Mouse (Mus musculus): ENCODE data around the gene Fscn3. TPM values are rescaled to one million over a fixed set of nuclear protein-coding genes. Genes with fewer than 3 reads are reported as not detected.

The Fscn3 gene
- polyA plus RNA-seq, 1 experiment from 2014 or later = not detected

- ATAC-seq (ENCODE audit: insufficient number of reproducible peaks, low FRiP score, low TSS enrichment, low read depth) = no peak
- H3K27ac ChIP-seq = no peak overlapping the region
- WGBS = 80% methylated on average over 11 of the region's 11 CpGs
These were observed 2.3 kb downstream of the Fscn3 start for GRCm38 (mm10) chr6:28429870-28430269.

DNA sequence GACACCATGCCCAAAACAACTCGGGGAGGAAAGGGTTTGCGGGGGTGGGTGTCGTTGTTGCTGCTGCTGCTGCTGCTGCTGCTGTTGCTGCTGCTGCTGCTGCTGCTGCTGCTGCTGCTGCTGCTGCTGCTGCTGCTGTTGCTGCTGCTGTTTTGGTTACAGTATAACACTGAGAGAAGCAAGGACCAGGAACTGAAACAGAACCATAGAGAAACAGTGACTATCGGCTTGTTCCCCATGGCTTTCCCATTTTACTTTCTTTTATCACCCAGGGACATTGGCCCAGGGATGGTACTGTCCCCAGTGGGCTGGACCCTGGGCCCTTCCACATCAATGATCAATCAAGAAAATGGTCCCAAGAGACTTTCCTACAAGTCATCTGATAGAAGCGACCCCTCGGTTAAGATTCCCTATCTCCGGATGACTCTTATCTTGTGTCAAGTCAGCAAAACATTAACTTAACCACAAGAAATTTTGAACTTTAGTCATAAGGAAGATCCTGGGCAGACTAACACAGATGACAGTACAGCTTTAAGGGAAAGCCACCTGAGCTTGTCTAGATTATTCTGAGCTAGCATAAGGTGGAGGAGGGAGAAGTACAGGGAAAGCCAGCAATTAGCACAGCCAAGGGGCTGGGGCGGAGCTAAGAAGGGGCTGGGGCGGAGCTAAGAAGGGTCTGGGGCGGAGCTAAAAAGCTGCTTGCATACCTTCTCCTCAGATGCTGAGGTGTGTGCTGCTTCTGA is 3.4 kb downstream of the Fscn3 start:
- Histone ChIP-seq H3K9me3 (no peaks in the 10 kb centered on the region), H3K36me3 (peaks cover 14% of the 10 kb centered on the region), H3K27ac (no peak overlapping the region), H3K4me3 (no peak overlapping the region), H3K9ac (no peak overlapping the region), H3K27me3 (no peaks in the 10 kb centered on the region), H3K4me1 (no peaks in the 10 kb centered on the region), H3K4me2 (no peak overlapping the region)
- no peak for ATAC-seq (ENCODE audit: insufficient number of reproducible peaks, low FRiP score, low TSS enrichment, low read depth)
- WGBS = 77% methylated on average over 10 of the region's 10 CpGs

More at GRCm38 (mm10) chr6:28429870-28430269, 2.3 kb downstream of the Fscn3 start:
- no peaks in the 10 kb centered on the region for H3K9me3 ChIP-seq
- no peaks in the 10 kb centered on the region for H3K27me3 ChIP-seq
- H3K4me3 ChIP-seq = no peak overlapping the region
- no peak overlapping the region for H3K4me2 ChIP-seq
- peaks cover 6% of the 10 kb centered on the region for H3K4me1 ChIP-seq
- H3K36me3 ChIP-seq = peaks cover 18% of the 10 kb centered on the region
- no peak overlapping the region for H3K9ac ChIP-seq

DNA sequence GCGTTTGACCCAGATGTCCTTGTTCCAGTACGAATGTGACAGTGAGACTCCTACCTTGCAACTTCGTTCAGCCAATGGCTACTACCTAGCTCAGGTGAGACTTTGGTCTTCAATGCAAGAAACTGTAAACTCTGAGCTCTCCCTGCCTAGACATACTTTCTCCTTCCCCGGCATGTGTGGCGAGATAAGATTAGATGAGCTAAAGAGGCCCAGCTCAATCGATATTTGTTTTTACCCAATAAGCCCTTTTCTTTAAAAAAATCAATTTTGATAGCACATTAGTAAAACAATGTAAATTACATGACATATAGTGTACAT is 3.9 kb downstream of the Fscn3 start:
- H3K9me3 ChIP-seq = no peaks in the 10 kb centered on the region
- H3K27ac ChIP-seq = no peak overlapping the region
- H3K4me1 ChIP-seq = no peaks in the 10 kb centered on the region
- no peak overlapping the region for H3K4me2 ChIP-seq
- ATAC-seq (ENCODE audit: insufficient number of reproducible peaks, low FRiP score, low TSS enrichment, low read depth) = no peak
- H3K9ac ChIP-seq = no peak overlapping the region
- H3K4me3 ChIP-seq = no peak overlapping the region
- H3K36me3 ChIP-seq = peaks cover 9% of the 10 kb centered on the region
- H3K27me3 ChIP-seq = no peaks in the 10 kb centered on the region
- WGBS = 70% methylated on average over 6 of the region's 6 CpGs

DNA sequence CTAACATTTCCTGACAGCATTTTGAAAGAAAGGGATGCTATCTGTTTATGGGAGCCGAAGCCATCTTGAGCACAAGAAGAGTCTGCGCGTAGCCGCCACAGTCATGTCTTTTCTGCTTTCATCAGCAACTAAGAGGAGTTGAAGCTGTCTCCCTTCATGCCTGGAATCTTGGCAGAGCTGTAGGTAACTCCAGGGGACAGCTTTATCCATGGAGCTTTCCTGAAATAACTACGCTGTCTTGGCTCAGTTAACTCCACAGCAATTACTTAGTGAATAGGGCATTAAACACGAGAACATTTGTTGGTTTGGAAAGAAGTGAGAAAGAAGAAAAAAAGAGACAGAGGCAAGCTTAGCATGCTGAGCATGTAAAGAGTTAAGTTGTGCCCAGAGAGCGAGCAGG is 20.3 kb downstream of the Fscn3 start:
- 73% methylated on average over 7 of the region's 7 CpGs for WGBS
- Histone ChIP-seq H3K9ac (no peak overlapping the region), H3K27ac (no peak overlapping the region), H3K4me2 (no peak overlapping the region), H3K4me1 (peaks cover 3% of the 10 kb centered on the region; the same call in 1 of the 2 replicates), H3K4me3 (no peak overlapping the region), H3K27me3 (peaks cover 32% of the 10 kb centered on the region), H3K9me3 (no peaks in the 10 kb centered on the region), H3K36me3 (no peaks in the 10 kb centered on the region)
- no peak for ATAC-seq (ENCODE audit: insufficient number of reproducible peaks, low FRiP score, low TSS enrichment, low read depth)

DNA sequence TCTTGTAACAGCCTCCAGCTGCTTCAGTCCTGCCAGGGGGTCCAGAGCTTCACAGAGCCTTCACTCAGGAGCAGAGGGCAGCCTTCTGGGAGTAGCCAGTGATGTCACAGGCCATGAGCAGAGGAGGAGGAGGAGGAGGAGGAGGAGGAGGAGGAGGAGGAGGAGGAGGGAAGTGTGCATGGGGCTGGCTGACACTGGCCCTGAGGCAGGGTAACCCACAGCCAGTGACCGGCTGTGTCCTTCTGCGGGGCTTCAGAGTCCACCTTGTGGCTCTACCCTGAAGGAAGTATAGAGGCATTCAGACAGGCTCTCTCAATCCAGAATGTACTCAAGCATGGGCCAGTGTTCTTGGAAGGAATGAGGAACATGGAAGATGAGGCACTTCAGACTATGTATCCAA is 21.7 kb downstream of the Fscn3 start, which contains the start of gene Pax4:
TSS of gene Pax4 (minus strand) at position 101 of the 400 bp plus-strand sequence.
- peaks cover 38% of the 10 kb centered on the region for H3K27me3 ChIP-seq
- no peaks in the 10 kb centered on the region for H3K36me3 ChIP-seq
- H3K4me2 ChIP-seq = no peak within 1 kb of the TSS
- H3K9me3 ChIP-seq = no peaks in the 10 kb centered on the region
- no peak within 1 kb of the TSS for H3K4me3 ChIP-seq
- H3K4me1 ChIP-seq = peaks cover 3% of the 10 kb centered on the region; the same call in 1 of the 2 replicates
- no peak within 1 kb of the TSS for H3K27ac ChIP-seq
- no peak for ATAC-seq (ENCODE audit: insufficient number of reproducible peaks, low FRiP score, low TSS enrichment, low read depth)
- WGBS = 78% methylated on average over 2 of the region's 2 CpGs
- H3K9ac ChIP-seq = no peak within 1 kb of the TSS

- no peak overlapping the region for H3K4me3 ChIP-seq
- no peak overlapping the region for H3K9ac ChIP-seq
- WGBS = 12% methylated on average over 5 of the region's 5 CpGs
- peaks cover 40% of the 10 kb centered on the region for H3K27me3 ChIP-seq
- no peak overlapping the region for H3K27ac ChIP-seq
- H3K4me2 ChIP-seq = no peak overlapping the region
- no peaks in the 10 kb centered on the region for H3K9me3 ChIP-seq
- ATAC-seq (ENCODE audit: insufficient number of reproducible peaks, low FRiP score, low TSS enrichment, low read depth) = no peak
- H3K36me3 ChIP-seq = no peaks in the 10 kb centered on the region
- peaks cover 3% of the 10 kb centered on the region; the same call in 1 of the 2 replicates for H3K4me1 ChIP-seq
These were observed 22.9 kb downstream of the Fscn3 start for GRCm38 (mm10) chr6:28450481-28450880.

DNA sequence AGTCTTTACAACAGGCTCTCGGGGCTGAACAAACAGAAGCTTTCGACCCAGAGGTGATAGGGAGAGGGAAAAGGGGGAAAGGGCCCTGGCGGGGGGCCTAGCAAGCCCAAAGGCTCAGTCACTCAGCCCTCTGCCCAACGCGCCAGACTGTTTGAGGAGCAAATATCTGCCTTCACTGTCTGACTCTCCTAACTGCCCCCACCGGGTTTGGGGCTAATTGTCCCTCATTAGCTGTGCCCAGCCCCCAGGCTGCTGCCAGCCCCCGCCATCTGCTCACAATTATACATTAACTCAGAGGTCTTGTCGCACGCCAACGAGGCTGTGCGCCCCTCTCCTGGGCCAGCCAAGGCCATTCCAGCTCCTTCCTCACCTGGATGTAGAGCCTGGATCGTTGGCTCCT is 23.4 kb downstream of the Fscn3 start:
- no peak for ATAC-seq (ENCODE audit: insufficient number of reproducible peaks, low FRiP score, low TSS enrichment, low read depth)
- Histone ChIP-seq H3K4me3 (no peak overlapping the region), H3K9ac (no peak overlapping the region), H3K36me3 (no peaks in the 10 kb centered on the region), H3K4me2 (no peak overlapping the region), H3K9me3 (no peaks in the 10 kb centered on the region), H3K27ac (no peak overlapping the region), H3K4me1 (peaks cover 3% of the 10 kb centered on the region; the same call in 1 of the 2 replicates), H3K27me3 (peaks cover 40% of the 10 kb centered on the region)
- WGBS = 0% methylated on average over 12 of the region's 12 CpGs

GRCm38 (mm10) chr6:28459221-28459668 is 31.7 kb downstream of the Fscn3 start:
- H3K9me3 ChIP-seq = no peaks in the 10 kb centered on the region
- H3K36me3 ChIP-seq = no peaks in the 10 kb centered on the region
- H3K9ac ChIP-seq = no peak overlapping the region
- H3K4me2 ChIP-seq = no peak overlapping the region
- H3K4me1 ChIP-seq = no peaks in the 10 kb centered on the region
- H3K4me3 ChIP-seq = no peak overlapping the region
- H3K27me3 ChIP-seq = 0 out of 2 replicates have a peak, but pooled peaks cover 2% of the 10 kb centered on the region
- no peak overlapping the region for H3K27ac ChIP-seq
- ATAC-seq (ENCODE audit: insufficient number of reproducible peaks, low FRiP score, low TSS enrichment, low read depth) = no peak

GRCm38 (mm10) chr6:28460534-28460933 is 32.9 kb downstream of the Fscn3 start:
- Histone ChIP-seq H3K4me1 (no peaks in the 10 kb centered on the region), H3K4me2 (no peak overlapping the region), H3K9ac (no peak overlapping the region), H3K36me3 (no peaks in the 10 kb centered on the region), H3K9me3 (no peaks in the 10 kb centered on the region), H3K4me3 (no peak overlapping the region), H3K27ac (no peak overlapping the region), H3K27me3 (no peaks in the 10 kb centered on the region)
- no peak for ATAC-seq (ENCODE audit: insufficient number of reproducible peaks, low FRiP score, low TSS enrichment, low read depth)
- WGBS = 5% methylated on average over 5 of the region's 5 CpGs

GRCm38 (mm10) chr6:28464630-28465029 is 37.0 kb downstream of the Fscn3 start:
- Histone ChIP-seq H3K27me3 (no peaks in the 10 kb centered on the region), H3K4me2 (no peak overlapping the region), H3K4me1 (no peaks in the 10 kb centered on the region), H3K9ac (no peak overlapping the region), H3K27ac (no peak overlapping the region), H3K36me3 (no peaks in the 10 kb centered on the region), H3K4me3 (no peak overlapping the region), H3K9me3 (no peaks in the 10 kb centered on the region)
- WGBS = 14% methylated on average over 6 of the region's 6 CpGs
- no peak for ATAC-seq (ENCODE audit: insufficient number of reproducible peaks, low FRiP score, low TSS enrichment, low read depth)

DNA sequence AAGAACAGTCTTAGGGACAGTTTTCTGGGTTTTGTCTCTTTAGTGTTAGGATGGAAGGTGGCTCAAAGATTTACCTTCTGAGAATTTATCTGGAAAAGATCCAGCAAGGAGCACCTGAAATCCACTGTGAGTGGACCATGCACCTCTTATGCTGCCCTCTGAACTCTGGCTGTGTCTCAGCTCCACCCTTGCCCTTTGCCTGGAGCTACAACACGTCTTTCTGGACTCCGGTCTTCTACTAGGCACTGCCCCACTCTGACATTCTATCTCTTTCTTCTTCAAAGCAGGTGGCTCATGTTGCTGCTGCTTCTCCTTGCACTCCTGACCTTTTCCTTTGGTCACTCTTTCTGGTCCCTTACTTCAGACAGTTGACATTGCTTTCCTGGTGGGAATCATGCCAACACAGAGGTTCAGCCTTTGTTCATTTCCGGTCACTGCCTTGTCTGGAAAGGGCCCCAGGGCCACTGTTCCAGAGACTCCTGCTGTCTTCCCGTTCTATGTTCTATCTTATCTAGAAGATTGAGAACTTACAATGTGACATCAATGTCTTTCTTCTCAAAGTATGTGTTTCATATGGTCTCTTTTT is 42.5 kb downstream of the Fscn3 start:
- WGBS = 60% methylated on average over 4 of the region's 4 CpGs
- no peaks in the 10 kb centered on the region for H3K9me3 ChIP-seq

GRCm38 (mm10) chr6:28470621-28471020 is 43.0 kb downstream of the Fscn3 start:
- no peak overlapping the region for H3K27ac ChIP-seq
- no peaks in the 10 kb centered on the region for H3K27me3 ChIP-seq
- 72% methylated on average over 5 of the region's 5 CpGs for WGBS
- ATAC-seq (ENCODE audit: insufficient number of reproducible peaks, low FRiP score, low TSS enrichment, low read depth) = no peak
- H3K9me3 ChIP-seq = no peaks in the 10 kb centered on the region
- H3K4me1 ChIP-seq = no peaks in the 10 kb centered on the region
- no peak overlapping the region for H3K4me2 ChIP-seq
- H3K36me3 ChIP-seq = no peaks in the 10 kb centered on the region
- no peak overlapping the region for H3K4me3 ChIP-seq
- no peak overlapping the region for H3K9ac ChIP-seq

More for the DNA sequence above, 42.5 kb downstream of the Fscn3 start:
- H3K9ac ChIP-seq = no peak overlapping the region
- ATAC-seq (ENCODE audit: insufficient number of reproducible peaks, low FRiP score, low TSS enrichment, low read depth) = no peak
- no peak overlapping the region for H3K27ac ChIP-seq
- no peak overlapping the region for H3K4me3 ChIP-seq
- H3K36me3 ChIP-seq = no peaks in the 10 kb centered on the region
- no peak overlapping the region for H3K4me2 ChIP-seq
- no peaks in the 10 kb centered on the region for H3K27me3 ChIP-seq
- no peaks in the 10 kb centered on the region for H3K4me1 ChIP-seq
